Mouse (Mus musculus) kidney, embryonic 15.5 days (tissue): ENCODE results near the gene Gm9747. TPM values are rescaled to one million over a fixed set of nuclear protein-coding genes. Genes with fewer than 3 reads are reported as not detected.
A peak's percentile ranks its signal among the peaks of the same experiment; 100 is the strongest.

Experiments used
- ATAC-seq: fragments of 200-750 bp; cut with Nextera tagmentation; replicated peaks from 2 replicates; pipeline ENCODE4 v1.8.0; 2017; ENCODE audit warnings: moderate TSS enrichment; ENCODE audit not compliant: low FRiP score
- H3K27ac ChIP-seq: fragments of 300-500 bp; sonication (generic); 2 replicates; pipeline ENCODE4 v1.5.1; 2015; ENCODE audit warnings: mild to moderate bottlenecking, inconsistent platforms
- H3K27me3 ChIP-seq: fragments of 300-500 bp; sonication (generic); 2 replicates; pipeline ENCODE4 v1.6.1; 2015; ENCODE audit warnings: inconsistent platforms
- H3K36me3 ChIP-seq: fragments of 300-500 bp; sonication (generic); 2 replicates; pipeline ENCODE4 v1.6.1; 2015; ENCODE audit warnings: inconsistent platforms
- H3K4me1 ChIP-seq: fragments of 300-500 bp; sonication (generic); 2 replicates; pipeline ENCODE4 v1.6.1; 2015; ENCODE audit warnings: inconsistent platforms
- H3K4me2 ChIP-seq: fragments of 300-500 bp; sonication (generic); 2 replicates; pipeline ENCODE4 v1.6.1; 2015; ENCODE audit warnings: moderate library complexity, mild to moderate bottlenecking, inconsistent platforms
- H3K4me3 ChIP-seq: fragments of 300-500 bp; sonication (generic); replicated peaks from 2 replicates; pipeline ENCODE4 v1.5.1; 2015; ENCODE audit warnings: mild to moderate bottlenecking, inconsistent platforms
- H3K9ac ChIP-seq: fragments of 300-500 bp; sonication (generic); 2 replicates; pipeline ENCODE4 v1.6.1; 2015; ENCODE audit warnings: mild to moderate bottlenecking, inconsistent platforms
- H3K9me3 ChIP-seq: fragments of 300-500 bp; sonication (generic); replicated peaks from 2 replicates; pipeline ENCODE4 v1.6.1; 2016; ENCODE audit warnings: inconsistent platforms
- WGBS: fragments of 180-500 bp; shearing (Covaris S2); methylation state at CpG from one replicate; pipeline ENCODE4 v1.1.7; 2015; ENCODE audit warnings: mixed read lengths; 5-methylcytosine and 5-hydroxymethylcytosine counted together
- polyA plus RNA-seq: library from polyadenylated mRNA; unstranded; fragments of >200 nt; fragmentation: Nextera tagmentation; extraction: Ambion mirVana; gene quantifications from 2 replicates; pipeline ENCODE4 v1.2.1, GENCODE M21; 2015

The Gm9747 gene
- polyA plus RNA-seq, 1 experiment from 2014 or later: 11.4 TPM

DNA sequence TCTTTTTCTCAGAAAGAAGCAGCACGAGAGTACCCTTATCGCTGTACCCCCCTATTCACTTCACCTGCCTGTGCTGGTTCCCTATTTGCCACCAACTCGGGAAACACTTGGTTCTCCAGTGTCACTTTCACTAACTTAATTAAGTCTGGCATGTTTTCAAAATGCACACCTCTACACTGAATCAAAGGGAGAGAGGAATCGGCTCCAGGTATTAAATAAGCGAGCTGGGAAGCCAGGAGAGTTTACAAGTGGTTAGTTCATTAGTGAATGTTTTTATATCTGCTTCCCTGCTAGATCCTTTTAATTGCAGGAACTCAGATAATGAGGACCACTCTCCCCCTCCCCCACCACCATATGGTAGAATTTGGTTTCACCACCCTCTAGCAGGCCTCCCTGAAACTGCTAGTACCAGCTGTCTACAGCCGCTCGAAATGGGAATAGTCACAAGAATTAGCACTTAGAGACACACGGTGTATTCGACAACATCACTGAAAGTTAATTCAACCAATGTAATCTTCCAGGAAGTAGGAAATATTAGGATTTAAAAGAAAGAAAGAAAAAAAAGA lies 28.2 kb downstream of the Gm9747 start:
- 44% methylated on average over 9 of the region's 9 CpGs for WGBS
- no peaks in the 10 kb centered on the region for H3K27me3 ChIP-seq
- no peak overlapping the region for H3K4me2 ChIP-seq
- no peak for ATAC-seq
- H3K4me3 ChIP-seq: no peak overlapping the region
- H3K9ac ChIP-seq: no peak overlapping the region
- H3K36me3 ChIP-seq: no peaks in the 10 kb centered on the region
- H3K27ac ChIP-seq: no peak overlapping the region
- H3K9me3 ChIP-seq: no peaks in the 10 kb centered on the region
- H3K4me1 ChIP-seq: peaks cover 5% of the 10 kb centered on the region; the same call in 1 of the 2 replicates

DNA sequence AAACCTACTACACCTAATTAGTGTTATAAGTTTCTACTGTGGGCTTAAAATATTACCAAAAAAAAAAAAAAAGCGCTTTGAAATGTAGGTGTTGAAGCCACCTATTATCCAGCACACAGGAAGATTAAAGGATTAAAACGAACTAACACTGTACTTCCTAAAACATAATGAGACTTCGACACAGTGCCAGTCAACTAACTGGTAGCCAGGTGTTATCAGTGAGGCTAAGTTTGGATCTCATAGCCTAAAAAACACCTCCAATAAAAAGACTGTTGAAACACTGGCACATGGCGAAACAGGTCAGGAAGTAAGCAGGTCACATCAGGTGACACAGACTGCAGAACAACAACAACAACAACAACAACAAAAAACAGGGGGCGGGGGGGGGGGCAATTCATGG lies 28.7 kb downstream of the Gm9747 start:
- WGBS: 80% methylated on average over 5 of the region's 5 CpGs
- H3K9me3 ChIP-seq: no peaks in the 10 kb centered on the region

DNA sequence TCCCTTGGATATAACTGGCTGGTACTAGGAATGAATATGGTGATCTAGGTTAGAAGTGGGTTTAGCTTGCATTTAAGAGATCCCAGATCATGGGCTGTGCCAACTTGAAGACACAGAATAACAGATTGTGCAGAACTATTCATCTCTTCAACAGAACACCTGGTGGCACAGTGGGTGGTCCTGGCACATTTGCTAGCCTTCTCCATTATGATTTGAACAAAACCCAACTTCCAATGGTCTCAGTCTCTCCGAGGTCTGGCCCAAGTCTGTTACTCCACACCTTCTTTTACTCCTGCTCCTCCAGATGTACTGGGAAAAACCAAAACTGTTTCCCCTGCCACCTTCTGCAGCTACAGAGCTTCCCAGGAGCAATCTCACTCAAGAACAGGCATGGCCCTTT lies 29.4 kb downstream of the Gm9747 start:
- peaks cover 5% of the 10 kb centered on the region; the same call in 1 of the 2 replicates for H3K4me1 ChIP-seq
- ATAC-seq: no peak
- WGBS: 71% methylated on average over 1 of the region's 1 CpGs

More for the DNA sequence above, 28.7 kb downstream of the Gm9747 start:
- no peak overlapping the region for H3K27ac ChIP-seq
- H3K27me3 ChIP-seq: no peaks in the 10 kb centered on the region
- no peak overlapping the region for H3K9ac ChIP-seq
- peaks cover 5% of the 10 kb centered on the region; the same call in 1 of the 2 replicates for H3K4me1 ChIP-seq
- no peak overlapping the region for H3K4me3 ChIP-seq
- no peaks in the 10 kb centered on the region for H3K36me3 ChIP-seq
- no peak for ATAC-seq
- H3K4me2 ChIP-seq: no peak overlapping the region

DNA sequence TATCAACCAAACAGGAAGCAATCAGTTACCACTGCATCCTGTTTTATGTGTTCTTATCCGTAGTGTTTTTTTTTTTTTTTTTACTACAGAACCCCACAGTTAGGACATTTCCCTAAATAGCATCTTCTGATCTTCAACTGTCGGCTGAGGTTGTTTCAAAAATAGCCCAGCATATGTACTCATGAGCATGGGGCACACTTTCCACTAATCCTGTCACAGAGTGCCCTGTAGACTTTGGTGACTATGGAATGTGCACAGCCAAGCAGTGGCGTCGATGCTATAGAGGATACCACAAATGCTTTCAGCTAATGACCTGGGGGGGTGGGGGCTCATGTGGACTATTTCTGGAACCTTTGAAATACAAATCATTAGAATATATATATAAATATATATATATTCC lies 34.6 kb downstream of the Gm9747 start:
- 59% methylated on average over 4 of the region's 4 CpGs for WGBS
- Histone ChIP-seq H3K9ac (no peak overlapping the region), H3K36me3 (no peaks in the 10 kb centered on the region), H3K27ac (no peak overlapping the region), H3K4me2 (no peak overlapping the region), H3K9me3 (no peaks in the 10 kb centered on the region), H3K4me3 (no peak overlapping the region), H3K27me3 (no peaks in the 10 kb centered on the region), H3K4me1 (no peaks in the 10 kb centered on the region)
- no peak for ATAC-seq

More for the DNA sequence above, 29.4 kb downstream of the Gm9747 start:
- Histone ChIP-seq H3K36me3 (no peaks in the 10 kb centered on the region), H3K27ac (no peak overlapping the region), H3K9ac (no peak overlapping the region), H3K9me3 (no peaks in the 10 kb centered on the region), H3K4me3 (no peak overlapping the region), H3K27me3 (no peaks in the 10 kb centered on the region), H3K4me2 (no peak overlapping the region)

DNA sequence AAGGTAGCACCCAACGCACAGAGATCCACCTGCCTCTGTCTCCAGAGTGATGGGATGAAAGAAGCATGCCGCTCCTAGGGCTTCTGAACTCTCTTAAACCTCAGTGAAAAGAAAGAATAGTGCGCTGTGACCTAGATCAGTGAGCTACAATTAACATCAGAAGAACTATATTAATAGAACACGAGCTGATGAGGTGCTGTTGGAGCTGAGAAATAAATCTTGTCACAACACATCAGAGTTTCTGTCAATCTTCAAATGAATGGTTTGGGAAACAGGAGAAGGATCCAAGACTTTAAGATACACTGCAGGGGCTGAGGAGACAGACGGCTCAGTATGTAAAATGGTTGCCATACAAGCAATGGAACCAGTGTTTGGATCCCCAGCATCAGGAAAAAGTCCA lies 39.3 kb downstream of the Gm9747 start:
- ATAC-seq: no peak
- 88% methylated on average over 5 of the region's 5 CpGs for WGBS

DNA sequence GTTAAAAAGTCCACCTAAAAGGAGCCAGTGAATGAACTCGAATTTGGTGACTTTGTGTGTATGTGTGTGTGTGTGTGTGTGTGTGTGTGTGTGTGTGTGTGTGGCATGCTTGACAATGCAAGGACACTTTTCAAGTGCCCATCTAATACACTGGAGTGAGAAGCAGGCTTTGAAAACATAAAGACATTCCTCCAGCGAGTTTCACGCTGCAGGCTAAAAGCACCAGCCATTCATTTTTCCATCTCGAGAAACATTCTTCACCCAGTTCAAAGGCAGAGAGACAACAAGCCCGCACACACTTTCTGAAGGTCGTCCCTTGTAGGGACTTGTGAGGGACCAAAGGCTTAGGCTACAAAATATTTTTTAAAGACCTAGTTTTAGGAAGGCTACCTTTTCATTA lies 40.6 kb downstream of the Gm9747 start:
- Histone ChIP-seq H3K9ac (no peak overlapping the region), H3K4me2 (no peak overlapping the region), H3K36me3 (peaks cover 11% of the 10 kb centered on the region), H3K27me3 (no peaks in the 10 kb centered on the region), H3K4me3 (no peak overlapping the region), H3K27ac (no peak overlapping the region), H3K9me3 (no peaks in the 10 kb centered on the region), H3K4me1 (peaks cover 10% of the 10 kb centered on the region)
- no peak for ATAC-seq
- WGBS: 67% methylated on average over 6 of the region's 6 CpGs

More for the DNA sequence above, 39.3 kb downstream of the Gm9747 start:
- no peak overlapping the region for H3K27ac ChIP-seq
- H3K27me3 ChIP-seq: no peaks in the 10 kb centered on the region
- H3K4me2 ChIP-seq: no peak overlapping the region
- peaks cover 9% of the 10 kb centered on the region for H3K36me3 ChIP-seq
- peaks cover 10% of the 10 kb centered on the region for H3K4me1 ChIP-seq
- H3K4me3 ChIP-seq: no peak overlapping the region
- no peak overlapping the region for H3K9ac ChIP-seq
- H3K9me3 ChIP-seq: no peaks in the 10 kb centered on the region

DNA sequence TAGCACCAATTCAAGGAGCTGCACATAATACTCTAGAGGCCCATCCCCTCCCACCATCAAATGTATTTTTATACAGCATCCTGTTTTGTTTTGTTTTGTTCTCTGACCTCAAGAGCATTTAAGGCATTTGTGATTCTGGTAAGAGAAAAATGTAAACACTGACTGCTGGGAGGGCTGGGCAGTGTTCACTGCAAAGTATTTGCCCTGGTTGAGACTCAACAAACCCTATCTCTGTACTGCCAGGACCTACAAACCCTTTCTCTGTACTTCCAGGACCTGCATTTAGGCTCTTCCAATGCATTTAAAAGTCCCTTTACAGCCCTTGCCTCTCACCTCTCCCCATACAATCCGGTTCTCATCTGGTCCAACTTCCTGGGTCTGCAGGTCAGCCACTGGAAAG lies 41.4 kb downstream of the Gm9747 start:
- Histone ChIP-seq H3K4me2 (no peak overlapping the region), H3K9me3 (no peaks in the 10 kb centered on the region), H3K9ac (no peak overlapping the region), H3K27ac (0 out of 2 replicates have a peak overlapping the region, but pooled peaks have one; percentile 32), H3K27me3 (no peaks in the 10 kb centered on the region), H3K4me1 (peaks cover 10% of the 10 kb centered on the region), H3K4me3 (no peak overlapping the region), H3K36me3 (peaks cover 11% of the 10 kb centered on the region)
- 15% methylated on average over 1 of the region's 1 CpGs for WGBS
- ATAC-seq: no peak; the same call in 1 of the 2 replicates

DNA sequence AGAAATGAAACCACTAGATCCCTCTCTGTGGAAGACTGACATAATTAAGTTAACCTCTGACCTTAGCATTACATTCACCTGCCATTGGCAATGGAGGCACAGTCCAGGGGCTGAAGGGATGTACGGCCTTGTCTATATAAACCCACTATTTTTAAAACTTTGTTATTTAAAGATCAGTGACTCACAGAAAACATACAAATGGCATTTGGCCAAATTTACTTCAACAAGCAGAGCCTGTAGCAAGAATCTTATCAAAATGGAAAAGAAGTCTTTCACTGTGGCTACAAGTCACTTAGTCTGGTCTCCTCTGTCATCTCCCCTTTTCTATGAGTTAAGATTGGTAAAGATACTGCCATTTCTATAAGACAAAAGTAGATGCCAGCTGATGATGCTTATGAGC lies 46.9 kb downstream of the Gm9747 start:
- WGBS: 64% methylated on average over 1 of the region's 1 CpGs
- no peak for ATAC-seq
- Histone ChIP-seq H3K36me3 (peaks cover 11% of the 10 kb centered on the region), H3K9ac (no peak overlapping the region), H3K27ac (no peak overlapping the region), H3K4me3 (no peak overlapping the region), H3K27me3 (no peaks in the 10 kb centered on the region), H3K9me3 (no peaks in the 10 kb centered on the region), H3K4me1 (peaks cover 18% of the 10 kb centered on the region), H3K4me2 (no peak overlapping the region)

DNA sequence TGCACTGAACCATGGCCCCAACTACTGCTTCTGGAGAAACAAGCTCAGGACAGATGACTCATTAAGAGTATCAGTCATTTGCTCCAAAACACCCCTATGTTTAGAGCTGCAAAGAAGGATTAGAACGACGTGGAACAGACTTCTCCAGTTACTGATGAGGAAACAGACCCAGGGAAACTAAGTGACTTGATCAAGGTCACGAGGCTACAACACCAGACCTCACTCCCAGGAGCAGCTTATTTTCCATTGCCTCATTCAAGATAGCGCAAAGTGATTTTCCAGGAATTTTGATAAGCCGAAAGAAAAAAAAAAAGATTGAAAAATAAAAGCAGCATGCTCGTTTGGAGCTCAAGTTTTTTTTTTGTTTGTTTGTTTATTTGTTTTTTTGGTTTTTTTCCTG lies 48.9 kb downstream of the Gm9747 start:
- no peak overlapping the region for H3K4me3 ChIP-seq
- no peak overlapping the region for H3K4me2 ChIP-seq
- no peak for ATAC-seq
- no peak overlapping the region for H3K9ac ChIP-seq
- 75% methylated on average over 6 of the region's 6 CpGs for WGBS
- H3K4me1 ChIP-seq: peaks cover 26% of the 10 kb centered on the region
- H3K27ac ChIP-seq: no peak overlapping the region
- no peaks in the 10 kb centered on the region for H3K27me3 ChIP-seq
- H3K9me3 ChIP-seq: no peaks in the 10 kb centered on the region
- H3K36me3 ChIP-seq: peaks cover 6% of the 10 kb centered on the region

DNA sequence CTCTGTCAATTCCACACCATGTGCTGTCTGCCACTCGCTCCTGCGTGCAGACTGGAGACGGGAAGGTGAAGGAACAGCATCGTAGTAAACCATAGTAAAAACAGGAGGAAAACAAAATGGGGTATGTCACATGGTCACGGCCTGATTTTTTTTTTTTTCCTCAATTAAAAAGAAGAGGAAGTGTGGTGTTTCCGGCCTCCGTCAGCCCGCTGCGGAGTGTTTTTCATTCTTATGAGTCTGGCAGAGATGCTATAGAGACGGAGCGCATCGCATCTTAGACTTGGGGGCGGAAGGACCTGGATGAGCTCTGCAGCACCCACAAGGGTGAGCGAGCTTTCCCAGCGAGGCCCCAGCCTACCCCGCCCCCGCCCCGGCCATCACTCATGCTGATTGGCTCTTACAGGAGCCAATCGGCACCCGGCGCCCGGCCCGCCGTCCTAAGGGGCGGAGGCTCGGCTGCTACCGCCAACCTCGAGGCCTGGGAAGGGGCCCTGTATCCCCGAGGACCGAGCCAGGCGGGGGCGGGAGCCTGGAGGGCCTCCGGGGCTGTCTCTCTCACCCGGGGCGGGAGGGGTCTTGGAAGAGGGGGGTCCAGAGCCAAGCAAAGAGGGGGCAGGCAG lies 50.2 kb downstream of the Gm9747 start:
- no peaks in the 10 kb centered on the region for H3K9me3 ChIP-seq
- H3K36me3 ChIP-seq: peaks cover 10% of the 10 kb centered on the region
- ATAC-seq: peak; percentile 99
- under 1% methylated on average over 34 of the region's 35 CpGs for WGBS
- H3K9ac ChIP-seq: peak overlapping the region; percentile 58
- H3K4me2 ChIP-seq: peak overlapping the region; percentile 73
- H3K4me3 ChIP-seq: peak overlapping the region; percentile 52
- H3K4me1 ChIP-seq: peaks cover 39% of the 10 kb centered on the region
- 0 out of 2 replicates have a peak, but pooled peaks cover 7% of the 10 kb centered on the region for H3K27me3 ChIP-seq
- H3K27ac ChIP-seq: peak overlapping the region; percentile 95

DNA sequence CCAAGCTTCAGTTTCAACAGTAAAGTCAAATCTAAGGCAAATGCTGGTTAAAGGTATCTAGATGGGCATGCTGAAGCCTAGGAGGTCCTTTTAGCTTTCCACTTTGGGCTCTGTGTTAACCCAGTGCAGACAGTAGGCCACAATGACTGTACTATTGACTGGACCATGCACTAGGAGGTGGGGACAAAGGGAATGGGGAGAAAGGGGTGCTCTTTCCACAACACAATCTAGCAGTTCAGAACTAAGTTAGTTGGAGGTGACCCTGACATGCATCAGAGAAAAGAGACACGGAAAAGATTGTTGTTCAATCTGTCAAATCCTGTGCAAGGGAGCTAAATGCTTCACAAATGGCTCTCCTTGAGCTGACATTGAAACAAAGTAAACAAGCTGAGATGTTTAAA lies 51.0 kb downstream of the Gm9747 start:
- 4% methylated on average over 1 of the region's 1 CpGs for WGBS
- peak overlapping the region; percentile 58 for H3K9ac ChIP-seq
- H3K4me2 ChIP-seq: peak overlapping the region; percentile 73
- H3K27me3 ChIP-seq: peaks cover 8% of the 10 kb centered on the region; the same call in 1 of the 2 replicates
- H3K27ac ChIP-seq: peak overlapping the region; percentile 95
- peak overlapping the region; percentile 52 for H3K4me3 ChIP-seq
- peaks cover 45% of the 10 kb centered on the region for H3K4me1 ChIP-seq
- H3K9me3 ChIP-seq: no peaks in the 10 kb centered on the region
- peaks cover 17% of the 10 kb centered on the region for H3K36me3 ChIP-seq
- ATAC-seq: no peak

DNA sequence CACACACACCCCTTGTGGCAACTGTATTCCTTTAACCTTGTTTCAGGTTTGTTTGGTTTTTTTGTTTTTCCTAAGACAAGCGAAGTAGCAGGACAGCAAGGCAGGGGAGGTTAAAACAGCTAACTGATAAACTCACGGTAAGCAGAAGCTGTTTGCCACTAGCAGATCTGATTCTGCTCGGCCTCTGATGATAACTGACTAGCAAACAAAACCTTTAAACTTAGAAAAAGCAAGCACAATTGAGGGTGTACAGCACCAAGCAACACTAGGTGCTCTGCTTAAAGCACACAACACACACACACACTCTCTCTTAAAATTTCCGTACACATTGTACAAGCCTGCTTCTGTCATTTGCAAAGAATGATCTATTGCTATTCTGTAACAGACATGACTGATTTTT lies 51.5 kb downstream of the Gm9747 start:
- Histone ChIP-seq H3K4me2 (peak overlapping the region; percentile 73), H3K4me1 (peaks cover 50% of the 10 kb centered on the region), H3K27me3 (peaks cover 11% of the 10 kb centered on the region; the same call in 1 of the 2 replicates), H3K9ac (peak overlapping the region; percentile 29), H3K9me3 (no peaks in the 10 kb centered on the region), H3K36me3 (peaks cover 18% of the 10 kb centered on the region), H3K27ac (peak overlapping the region; percentile 95), H3K4me3 (peak overlapping the region; percentile 52)
- no peak for ATAC-seq
- WGBS: 31% methylated on average over 4 of the region's 4 CpGs
